Mouse (Mus musculus) CH12.LX (cell line): ENCODE measurements at regions not wholly inside any gene's neighbourhood (a gene's known extent, or its start where the extent isn't known, plus 50 kb on each side); places are given as distances from the start of the nearest gene placed in this dataset.

Experiments used
- DNase-seq: peaks from one replicate; pipeline ENCODE4 v3.0.0-alpha.2; 2013; ENCODE audit errors: extremely low read depth
- H3K27ac ChIP-seq: 2 replicates; pipeline ENCODE4 v1.5.1; 2012; ENCODE audit warnings: low read depth, mild to moderate bottlenecking, control low read depth, moderate library complexity; ENCODE audit not compliant: insufficient read depth
- H3K27me3 ChIP-seq: replicated peaks from 2 replicates; pipeline ENCODE3; 2012; ENCODE audit warnings: inconsistent platforms
- H3K36me3 ChIP-seq, 2 experiments: replicated peaks in 1 of 2; 2 replicates each; pipeline versions ENCODE3 to v1.6.1; 2012; ENCODE audit warnings: inconsistent platforms in 1 of 2, low read length in 1 of 2, mild to moderate bottlenecking in 1 of 2, mixed read lengths in 1 of 2, moderate library complexity in 1 of 2; ENCODE audit not compliant: control insufficient read depth in 1 of 2, insufficient read depth in 1 of 2
- H3K4me1 ChIP-seq, 2 experiments: 2 replicates each; pipeline ENCODE4 v1.6.1; 2012; ENCODE audit warnings: inconsistent platforms in 1 of 2, moderate library complexity in 1 of 2; ENCODE audit not compliant: insufficient read depth in 2 of 2, control insufficient read depth in 1 of 2
- H3K4me2 ChIP-seq: 2 replicates; pipeline ENCODE4 v1.6.1; 2012; ENCODE audit warnings: low read depth, mild to moderate bottlenecking, control low read depth; ENCODE audit not compliant: poor library complexity, insufficient read depth, severe bottlenecking
- H3K4me3 ChIP-seq, 3 experiments: fragments of 150-350 bp in 1 of 3; sonication (generic) in 1 of 3; replicated peaks in 1 of 3; 2 replicates each; pipeline versions ENCODE3 to v1.5.1; 2011 to 2012; ENCODE audit warnings: low read depth in 2 of 3, low read length in 2 of 3, mild to moderate bottlenecking in 2 of 3, moderate library complexity in 2 of 3, control low read depth in 1 of 3, improper control_type of control experiment in 1 of 3, inconsistent platforms in 1 of 3, mixed read lengths in 1 of 3; ENCODE audit not compliant: poor library complexity in 1 of 3
- H3K79me2 ChIP-seq: replicated peaks from 2 replicates; pipeline ENCODE4 v1.6.1; 2012; ENCODE audit warnings: mild to moderate bottlenecking, moderate library complexity; ENCODE audit not compliant: control insufficient read depth, poor library complexity, insufficient read depth, severe bottlenecking; ENCODE audit errors: extremely low read depth
- H3K9ac ChIP-seq: 2 replicates; pipeline ENCODE4 v1.6.1; 2012; ENCODE audit warnings: low read depth, mild to moderate bottlenecking, control low read depth, moderate library complexity; ENCODE audit not compliant: insufficient read depth
- H3K9me3 ChIP-seq: replicated peaks from 2 replicates; pipeline ENCODE3; 2012; ENCODE audit warnings: low read length, inconsistent platforms, mixed read lengths
- CHD1 ChIP-seq: IDR thresholded peaks from 2 replicates; pipeline ENCODE4 v1.6.1; 2012; ENCODE audit warnings: low read depth, low read length, improper control_type of control experiment, inconsistent platforms
- CTCF ChIP-seq, 2 experiments: IDR thresholded peaks in 1 of 2; conservative IDR thresholded peaks in 1 of 2; 2 replicates each; pipeline ENCODE4 v1.5.1; 2011 to 2012; ENCODE audit warnings: low read depth in 2 of 2, low read length in 2 of 2, improper control_type of control experiment in 1 of 2, inconsistent platforms in 1 of 2, mild to moderate bottlenecking in 1 of 2, moderate library complexity in 1 of 2
- E2F4 ChIP-seq: IDR thresholded peaks from 2 replicates; pipeline ENCODE4 v1.6.1; 2011; ENCODE audit warnings: low read depth, low read length, improper control_type of control experiment; ENCODE audit not compliant: insufficient replicate concordance
- ETS1 ChIP-seq: conservative IDR thresholded peaks from 2 replicates; pipeline ENCODE4 v1.6.1; 2012; ENCODE audit warnings: low read depth, mild to moderate bottlenecking, inconsistent platforms, low read length, improper control_type of control experiment, moderate library complexity
- HCFC1 ChIP-seq: IDR thresholded peaks from 2 replicates; pipeline ENCODE4 v1.6.1; 2012; ENCODE audit warnings: low read depth, mild to moderate bottlenecking, inconsistent platforms, low read length, improper control_type of control experiment
- IRF4 ChIP-seq: IDR thresholded peaks from 2 replicates; pipeline ENCODE4 v1.6.1; 2014; ENCODE audit warnings: low read depth, mild to moderate bottlenecking, inconsistent platforms, low read length, improper control_type of control experiment
- MAFK ChIP-seq: IDR thresholded peaks from 2 replicates; pipeline ENCODE4 v1.6.1; 2011; ENCODE audit warnings: low read length, improper control_type of control experiment; ENCODE audit not compliant: insufficient replicate concordance
- MAX ChIP-seq: IDR thresholded peaks from 2 replicates; pipeline ENCODE4 v1.6.1; 2011; ENCODE audit warnings: low read length, improper control_type of control experiment
- MEF2A ChIP-seq: IDR thresholded peaks from 2 replicates; pipeline ENCODE4 v1.6.1; 2014; ENCODE audit warnings: low read depth, mild to moderate bottlenecking, inconsistent platforms, low read length, improper control_type of control experiment, borderline replicate concordance
- NELFE ChIP-seq: IDR thresholded peaks from 2 replicates; pipeline ENCODE4 v1.6.1; 2011; ENCODE audit warnings: low read depth, low read length, improper control_type of control experiment
- NRF1 ChIP-seq: IDR thresholded peaks from 2 replicates; pipeline ENCODE4 v1.6.1; 2014; ENCODE audit warnings: low read depth, mild to moderate bottlenecking, inconsistent platforms, low read length, improper control_type of control experiment, moderate library complexity
- PAX5 ChIP-seq: IDR thresholded peaks from 2 replicates; pipeline ENCODE4 v1.6.1; 2012; ENCODE audit warnings: low read length, inconsistent platforms, mixed read lengths
- POLR2AphosphoS2 ChIP-seq: IDR thresholded peaks from 2 replicates; pipeline ENCODE4 v1.6.1; 2011; ENCODE audit warnings: low read depth, low read length, improper control_type of control experiment
- SMC3 ChIP-seq: IDR thresholded peaks from 2 replicates; pipeline ENCODE4 v1.6.1; 2011; ENCODE audit warnings: low read depth, low read length, improper control_type of control experiment
- TCF12 ChIP-seq: IDR thresholded peaks from 2 replicates; pipeline ENCODE4 v1.6.1; 2014; ENCODE audit warnings: low read depth, mild to moderate bottlenecking, inconsistent platforms, low read length, improper control_type of control experiment
- ZC3H11A ChIP-seq: IDR thresholded peaks from 2 replicates; pipeline ENCODE4 v1.6.1; 2012; ENCODE audit warnings: low read depth, mild to moderate bottlenecking, inconsistent platforms, low read length, improper control_type of control experiment
- ZNF384 ChIP-seq: IDR thresholded peaks from 2 replicates; pipeline ENCODE4 v1.6.1; 2012; ENCODE audit warnings: low read depth, low read length, improper control_type of control experiment, inconsistent platforms
- dilution Hi-C: fragments of 300-500 bp; cut with MboI; formaldehyde crosslinking; loops from 2 replicates; pipeline ENCODE4 v1.14.3; 2020; ENCODE audit warnings: low sequenced_read_pairs; ENCODE audit not compliant: extremely low pct_unique_long_range_greater_than_20kb, extremely low pct_ligation_motif_present
- in situ Hi-C: fragments of 300-500 bp; cut with MboI; formaldehyde crosslinking; loops from 3 replicates; pipeline ENCODE4 v1.14.3; 2019; ENCODE audit warnings: low sequenced_read_pairs, low pct_ligation_motif_present, low pct_unique_long_range_greater_than_20kb, mixed read lengths

DNA sequence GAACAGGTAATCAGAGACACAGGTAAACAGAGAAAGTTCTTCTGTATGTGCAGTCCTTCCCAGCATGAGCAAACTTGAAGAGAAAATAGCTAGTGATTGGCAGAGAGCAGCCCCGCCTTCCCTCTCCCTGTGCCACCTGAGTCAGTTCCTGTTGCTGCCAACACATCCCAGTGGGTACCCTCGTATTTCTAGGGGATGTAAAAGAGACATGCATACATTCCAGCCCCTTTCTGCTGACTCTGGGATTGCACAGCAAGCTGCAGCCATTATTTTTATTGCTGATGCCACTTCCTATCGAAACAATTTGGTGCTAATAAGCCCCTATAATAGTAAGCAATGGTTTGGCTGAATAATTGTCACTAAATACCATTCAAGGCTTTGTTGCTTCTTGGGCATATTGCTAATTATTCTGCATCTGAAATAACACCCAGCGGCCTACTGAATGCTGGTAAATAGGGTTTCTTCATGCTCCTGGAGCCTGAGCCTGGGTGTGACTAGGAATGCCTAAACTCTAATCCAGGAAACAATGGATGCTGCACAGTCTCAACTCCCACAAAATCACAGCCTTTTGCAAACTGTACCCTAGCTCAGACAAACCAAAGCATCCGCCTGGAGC lies 169.0 kb upstream of the Shisa6 start:
- Histone ChIP-seq H3K36me3 (no peaks in the 10 kb centered on the region), H3K9me3 (peaks cover 6% of the 10 kb centered on the region), H3K27me3 (peaks cover 29% of the 10 kb centered on the region), H3K27ac (no peak overlapping the region), H3K9ac (no peak overlapping the region), H3K79me2 (no peaks in the 10 kb centered on the region), H3K4me2 (no peak overlapping the region), H3K4me1 (no peaks in the 10 kb centered on the region), H3K4me3 (no peak overlapping the region)
- dilution Hi-C loops (no loop called here), in situ Hi-C loops (no loop called here)
- no peak for DNase-seq
- TF ChIP-seq MEF2A (no peak), SMC3 (no peak), HCFC1 (no peak), PAX5 (no peak), E2F4 (no peak), NRF1 (no peak)

DNA sequence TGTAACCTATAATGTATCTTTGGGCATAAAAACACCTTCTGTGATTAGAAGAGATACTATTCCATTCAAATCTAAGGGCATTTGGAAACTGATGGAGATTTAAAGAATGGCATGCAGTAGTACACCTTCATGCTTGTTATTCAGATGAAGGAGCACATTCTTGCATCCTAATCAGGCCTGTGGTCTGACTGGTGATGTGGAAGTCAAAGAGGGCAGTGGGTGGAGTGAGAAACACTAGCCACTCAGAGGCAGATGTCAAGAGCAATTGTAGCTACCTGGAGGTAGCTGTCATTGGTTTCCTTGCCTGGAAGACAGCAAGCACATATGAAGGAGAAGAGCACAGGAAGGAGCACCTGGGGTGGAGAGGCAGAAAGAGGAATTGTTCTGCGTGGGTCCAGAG lies 171.0 kb upstream of the Shisa6 start:
- H3K36me3 ChIP-seq = no peaks in the 10 kb centered on the region
- no peaks in the 10 kb centered on the region for H3K79me2 ChIP-seq
- no peak overlapping the region for H3K4me3 ChIP-seq
- H3K27ac ChIP-seq = no peak overlapping the region
- H3K9ac ChIP-seq = no peak overlapping the region
- TF ChIP-seq MAX = no peak
- no peak for TF ChIP-seq POLR2AphosphoS2
- no peak for TF ChIP-seq ZC3H11A
- no peak for TF ChIP-seq CHD1
- TF ChIP-seq TCF12 = no peak
- TF ChIP-seq CTCF (conservative IDR thresholded peaks at IDR 0.05 in 1 of 2, IDR thresholded peaks at IDR 0.05 in 1 of 2; ENCODE audit: low read depth in 2 of 2, low read length in 2 of 2) = no peak
- no peak for TF ChIP-seq ZNF384
- TF ChIP-seq SMC3 = no peak
- TF ChIP-seq MAFK = no peak
- no peak for TF ChIP-seq IRF4
- no peak for TF ChIP-seq NELFE
- TF ChIP-seq ETS1 = no peak
- peaks cover 34% of the 10 kb centered on the region for H3K27me3 ChIP-seq
- no peak for DNase-seq
- in situ Hi-C loops (no loop called here), dilution Hi-C loops (no loop called here)
- peaks cover 6% of the 10 kb centered on the region for H3K9me3 ChIP-seq
- no peaks in the 10 kb centered on the region for H3K4me1 ChIP-seq
- no peak overlapping the region for H3K4me2 ChIP-seq
